Mouse (Mus musculus): Measurements from ENCODE around the gene Btnl10.

Btnl10 gene

DNA sequence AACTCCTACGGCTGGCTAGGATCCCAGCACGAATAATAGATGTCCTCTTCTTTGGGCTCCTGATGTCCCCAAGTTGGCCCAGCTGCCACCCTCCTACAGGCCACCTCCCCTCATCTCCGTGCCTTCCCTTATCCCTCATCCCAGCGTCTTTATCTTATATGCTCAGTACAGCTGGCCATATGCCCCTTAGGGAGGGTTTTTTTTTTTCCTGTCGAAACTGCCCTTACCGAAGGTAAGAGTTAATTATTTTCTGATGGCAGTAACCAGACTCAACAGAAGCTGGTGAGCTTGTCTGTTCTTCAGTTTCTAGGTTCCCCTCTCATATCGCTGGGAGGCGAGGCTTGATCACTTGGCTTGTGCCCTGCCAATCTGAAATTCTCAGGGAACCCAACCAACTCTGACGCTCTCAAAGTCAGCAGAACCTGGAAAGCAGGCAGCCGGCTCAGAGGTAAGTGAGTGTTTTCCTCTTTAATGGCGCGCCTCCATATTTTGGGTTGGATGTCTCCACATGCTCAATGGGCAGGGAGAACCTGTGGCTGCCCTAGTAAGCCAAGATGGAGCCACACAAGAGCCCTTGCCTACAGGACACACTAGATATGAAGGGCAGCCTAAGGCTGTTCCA, at the start of gene Btnl10:
Btnl10 (plus strand) TSS at position 164 of the 622 bp plus-strand sequence.
- DNase-seq, result peak; percentile 70

DNA sequence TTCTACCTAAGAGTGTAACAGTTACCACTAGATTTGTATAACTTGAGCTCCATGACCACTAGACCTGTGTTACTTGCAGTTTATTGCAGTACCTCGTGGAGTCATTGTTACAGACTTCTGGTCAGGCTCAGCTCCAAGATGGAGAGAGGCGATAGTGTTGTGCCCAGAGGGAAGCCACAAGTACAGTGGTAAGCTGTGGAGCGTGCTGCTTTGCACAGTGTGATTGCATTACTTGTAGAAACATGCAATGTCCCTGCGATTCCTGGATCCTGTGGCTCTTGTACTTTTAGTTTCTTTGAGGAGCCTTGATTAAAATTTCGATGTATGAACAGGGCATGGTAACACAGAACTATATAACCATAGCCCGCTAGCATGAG, 49.8 kb upstream of the Btnl10 start:
- DNase-seq, result peak; percentile 82

DNA sequence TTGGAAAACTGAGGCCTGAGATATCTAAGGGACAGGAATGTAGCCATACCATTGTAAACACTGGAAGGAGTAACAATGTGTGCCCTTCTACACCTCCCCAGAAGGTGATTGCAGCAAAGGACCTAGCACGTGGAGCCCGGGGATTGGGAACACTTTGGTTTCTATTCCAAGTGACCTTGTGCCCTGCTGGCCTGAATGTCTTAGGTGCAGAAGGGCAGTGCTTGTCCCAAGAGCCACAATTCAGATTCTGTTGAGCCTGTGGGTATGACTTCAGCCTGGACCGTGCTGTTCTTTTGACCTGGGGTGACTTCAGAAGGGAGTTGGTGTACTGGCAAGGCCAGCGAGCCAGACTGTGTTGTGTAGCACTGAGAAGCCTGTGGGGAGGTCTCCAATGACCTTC, 46.7 kb upstream of the Btnl10 start:
- peak; percentile 85 for DNase-seq

DNA sequence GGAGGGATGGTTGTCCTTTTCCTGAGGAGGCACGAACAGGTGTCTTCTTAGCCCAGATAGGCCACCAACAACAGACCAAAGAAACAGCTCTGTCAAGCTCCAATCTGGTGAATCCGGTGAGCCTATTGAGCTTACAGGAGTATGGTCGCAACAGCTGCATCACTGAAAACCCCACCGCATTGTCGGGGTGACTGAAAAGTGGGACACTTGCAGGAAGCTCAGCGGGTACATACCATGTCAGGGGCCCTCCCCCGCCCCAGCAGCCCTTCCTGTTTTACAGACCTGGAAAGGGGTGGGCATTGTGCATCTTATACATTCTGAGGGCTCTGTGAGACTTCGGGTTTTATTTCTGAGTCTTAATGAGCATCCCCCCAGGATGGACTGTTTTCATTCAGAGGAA, 34.0 kb upstream of the Btnl10 start:
- no peak for DNase-seq

DNA sequence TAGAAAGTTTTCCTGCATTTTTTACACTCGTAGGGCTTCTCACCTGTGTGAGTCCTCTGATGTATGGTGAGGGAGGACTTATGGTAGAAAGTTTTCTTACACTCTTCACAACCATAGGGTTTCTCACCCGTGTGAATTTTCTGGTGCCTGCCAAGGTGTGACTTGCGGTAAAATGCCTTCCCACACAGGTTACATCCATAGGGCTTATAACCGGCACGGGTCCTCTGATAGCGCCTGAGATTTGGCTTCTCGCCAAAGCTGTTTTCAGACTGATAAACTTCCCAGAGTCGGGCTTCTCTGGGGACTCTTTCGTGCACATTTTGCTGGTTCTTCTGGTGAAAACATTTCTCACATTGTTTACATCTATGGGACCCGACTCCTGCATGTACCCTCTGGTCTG, 27.2 kb upstream of the Btnl10 start:
- DNase-seq, result peak; percentile 64

DNA sequence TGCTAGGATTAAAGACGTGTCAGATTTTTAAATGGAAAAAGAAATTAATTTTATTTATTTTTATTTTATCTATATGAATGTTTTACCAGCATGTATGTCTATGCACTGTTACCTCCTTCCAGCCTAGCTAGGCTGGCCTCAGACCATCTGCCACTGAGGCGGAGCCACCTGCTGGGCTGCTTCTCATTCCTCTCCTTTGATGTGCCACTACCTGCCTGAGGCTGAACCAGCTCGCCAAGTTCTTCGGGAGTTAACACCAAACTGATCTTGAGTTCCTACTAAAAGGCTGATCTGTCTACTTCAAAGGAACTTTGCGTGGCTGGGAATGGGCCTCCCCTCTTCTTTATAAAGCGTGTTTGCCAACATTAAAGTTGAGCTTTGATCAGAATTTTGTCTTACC, 23.3 kb upstream of the Btnl10 start:
- DNase-seq, result peak; percentile 78

DNA sequence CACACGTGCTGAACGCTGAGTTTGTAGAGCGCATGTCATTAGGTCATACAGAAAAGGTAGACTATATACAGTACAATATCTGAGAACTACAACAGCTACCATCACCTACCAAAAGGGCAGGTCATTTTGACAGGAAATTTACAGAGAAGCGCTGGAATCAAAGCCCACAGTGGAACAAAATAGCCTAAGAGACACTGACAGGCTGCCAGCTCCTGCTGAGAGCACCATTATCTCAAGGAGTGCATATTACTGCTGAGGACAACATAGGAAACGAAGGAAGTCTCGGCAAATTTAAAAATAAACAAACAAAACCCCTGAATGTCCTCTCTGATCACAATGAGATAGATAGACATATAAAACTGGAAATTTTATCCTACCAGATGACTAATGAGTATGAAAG, 20.2 kb upstream of the Btnl10 start:
- DNase-seq, result peak; percentile 31

DNA sequence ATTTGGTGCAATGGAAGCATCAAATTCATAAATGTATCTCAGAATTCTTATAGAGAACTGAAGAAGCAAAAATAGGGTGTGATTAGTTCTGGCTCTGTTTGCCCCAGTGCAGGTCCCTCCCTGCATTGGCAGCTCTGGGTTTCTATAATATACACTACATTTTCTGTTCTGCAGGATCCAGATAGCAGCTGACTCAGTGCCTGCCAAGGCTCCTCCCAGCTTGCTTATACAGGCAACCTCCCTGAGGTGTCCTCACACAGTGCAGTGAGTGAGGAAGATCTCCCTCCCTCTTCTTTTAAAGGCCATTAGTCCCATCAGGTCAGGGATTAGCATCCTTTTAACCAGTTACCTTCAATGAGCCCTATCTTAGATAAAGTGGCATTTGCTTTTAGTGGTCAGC, 16.6 kb upstream of the Btnl10 start:
- DNase-seq, result no peak

DNA sequence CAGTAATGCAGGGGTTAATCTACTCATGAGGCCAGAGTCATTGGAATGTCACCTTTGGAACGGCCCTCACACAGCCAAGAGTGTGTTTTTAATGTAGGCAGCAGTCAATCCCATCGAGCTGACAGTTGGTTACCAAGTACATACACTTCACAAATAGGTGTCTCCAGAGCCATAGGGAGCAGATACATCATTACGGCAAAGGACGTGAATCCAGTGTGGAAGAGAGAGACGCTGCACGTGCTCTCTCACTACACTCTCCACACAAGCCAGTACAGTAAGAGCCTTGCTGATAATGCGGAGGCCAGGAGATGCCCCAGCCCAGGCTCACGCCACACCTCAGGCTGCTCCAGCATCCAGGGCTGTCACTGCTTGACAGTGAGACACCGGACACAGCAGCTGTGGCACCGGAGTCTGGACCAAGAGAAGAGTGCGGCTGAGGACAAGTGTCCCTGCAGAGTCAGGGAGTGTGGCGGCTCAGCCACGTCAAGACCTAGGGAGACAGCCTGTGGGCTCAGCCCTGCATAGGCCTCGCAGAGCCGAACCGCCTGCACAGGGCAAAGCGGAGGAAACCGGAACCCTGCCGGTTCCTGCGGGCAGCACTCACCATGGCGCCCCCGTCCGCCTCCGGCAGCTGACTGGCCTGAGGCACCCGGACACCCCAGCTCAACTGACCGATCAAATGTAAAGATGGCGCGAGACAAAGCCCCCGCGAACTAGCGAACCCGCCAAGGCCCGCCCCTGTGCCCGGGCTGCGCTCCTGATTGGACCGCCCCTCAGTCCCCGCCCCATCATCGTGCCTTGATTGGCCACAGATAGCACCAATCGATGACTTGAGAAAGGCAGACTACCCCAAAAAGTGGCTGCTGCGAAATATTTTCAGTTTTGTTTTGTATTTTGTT, 13.9 kb upstream of the Btnl10 start, which contains the start of gene Zfp39:
Zfp39 (minus strand) TSS at position 715 of the 899 bp plus-strand sequence.
- peak; percentile 100 for DNase-seq

DNA sequence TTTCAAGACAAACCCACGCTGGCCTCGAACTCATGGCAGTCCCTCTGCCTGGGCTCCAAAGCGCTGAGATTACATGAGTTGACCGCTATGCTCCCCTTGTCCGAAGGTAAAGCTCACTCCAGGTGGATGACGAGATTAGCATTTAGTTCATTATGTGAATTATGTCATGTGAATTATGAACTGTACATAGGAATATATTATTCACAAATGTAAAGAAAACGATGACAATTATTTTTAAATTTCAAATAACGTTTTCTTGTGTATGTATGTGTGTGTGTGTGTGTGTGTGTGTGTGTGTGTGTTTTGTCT, 13.3 kb upstream of the Btnl10 start:
- no peak for DNase-seq

DNA sequence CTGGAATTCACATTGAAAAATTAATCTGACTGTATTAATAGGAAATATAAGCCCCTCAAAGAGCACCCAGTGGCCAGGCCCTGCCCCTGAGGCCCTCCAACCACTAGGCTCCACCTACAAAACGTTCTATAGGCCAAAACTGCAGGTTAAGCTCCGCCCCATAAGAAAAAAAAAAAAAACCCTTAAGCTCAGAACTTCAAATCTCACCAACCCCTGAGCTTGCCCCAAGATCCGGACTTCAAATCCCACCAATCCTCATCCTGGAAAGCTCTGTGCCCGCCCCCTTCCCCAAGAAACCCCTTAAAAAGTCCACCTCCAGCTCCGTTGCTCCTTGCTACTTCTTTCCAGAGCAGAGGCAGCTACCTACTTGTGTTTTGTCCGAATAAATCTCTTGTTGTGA, 12.9 kb upstream of the Btnl10 start:
- DNase-seq, result peak; percentile 95

DNA sequence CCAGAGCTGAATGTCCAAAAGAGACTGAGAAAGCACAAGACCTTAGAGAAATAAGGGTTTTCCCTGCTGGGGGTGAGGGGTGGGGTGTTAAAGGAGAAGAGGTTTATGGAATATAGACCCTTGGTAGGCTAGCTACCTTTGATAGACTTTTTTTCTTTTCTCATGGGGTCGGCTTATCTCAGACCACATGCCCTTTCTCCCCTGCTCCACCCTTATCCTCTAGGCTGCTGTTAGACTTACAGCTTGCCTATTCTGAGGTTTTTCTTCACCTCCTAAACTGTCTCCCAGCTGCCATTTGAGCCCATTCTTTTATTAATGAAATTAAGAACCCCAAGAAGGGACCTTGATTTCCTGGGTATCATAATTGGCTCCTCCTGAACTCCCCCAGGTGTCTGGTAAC, 3.9 kb upstream of the Btnl10 start:
- DNase-seq, result no peak

DNA sequence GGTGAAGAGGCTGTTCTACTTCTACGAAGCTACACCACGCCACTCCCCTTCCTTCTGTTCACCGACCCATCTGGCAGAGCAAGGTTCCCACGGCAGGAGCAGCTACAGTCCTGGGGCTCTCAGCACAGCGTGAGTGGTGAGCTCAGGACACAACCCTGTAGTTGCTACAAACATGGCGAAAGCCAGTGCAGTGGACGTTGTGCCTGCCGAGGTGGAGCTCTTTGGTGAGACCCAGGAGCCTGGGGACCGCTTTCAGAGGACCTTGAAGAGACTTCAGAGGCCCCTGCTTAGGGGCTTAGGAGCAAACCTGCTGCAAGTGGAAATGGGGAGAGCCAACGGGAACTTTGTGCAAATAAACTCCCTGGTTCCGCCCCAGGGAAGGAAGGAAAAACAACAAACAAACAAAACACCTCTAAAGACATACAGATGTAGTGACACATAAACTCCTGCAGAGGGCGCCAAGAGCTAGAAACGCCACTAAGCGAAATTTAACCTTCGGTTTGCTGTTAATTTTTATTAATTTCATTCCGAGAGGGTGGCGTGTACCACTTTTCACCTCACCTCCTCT, 3.2 kb upstream of the Btnl10 start:
- DNase-seq, result no peak

DNA sequence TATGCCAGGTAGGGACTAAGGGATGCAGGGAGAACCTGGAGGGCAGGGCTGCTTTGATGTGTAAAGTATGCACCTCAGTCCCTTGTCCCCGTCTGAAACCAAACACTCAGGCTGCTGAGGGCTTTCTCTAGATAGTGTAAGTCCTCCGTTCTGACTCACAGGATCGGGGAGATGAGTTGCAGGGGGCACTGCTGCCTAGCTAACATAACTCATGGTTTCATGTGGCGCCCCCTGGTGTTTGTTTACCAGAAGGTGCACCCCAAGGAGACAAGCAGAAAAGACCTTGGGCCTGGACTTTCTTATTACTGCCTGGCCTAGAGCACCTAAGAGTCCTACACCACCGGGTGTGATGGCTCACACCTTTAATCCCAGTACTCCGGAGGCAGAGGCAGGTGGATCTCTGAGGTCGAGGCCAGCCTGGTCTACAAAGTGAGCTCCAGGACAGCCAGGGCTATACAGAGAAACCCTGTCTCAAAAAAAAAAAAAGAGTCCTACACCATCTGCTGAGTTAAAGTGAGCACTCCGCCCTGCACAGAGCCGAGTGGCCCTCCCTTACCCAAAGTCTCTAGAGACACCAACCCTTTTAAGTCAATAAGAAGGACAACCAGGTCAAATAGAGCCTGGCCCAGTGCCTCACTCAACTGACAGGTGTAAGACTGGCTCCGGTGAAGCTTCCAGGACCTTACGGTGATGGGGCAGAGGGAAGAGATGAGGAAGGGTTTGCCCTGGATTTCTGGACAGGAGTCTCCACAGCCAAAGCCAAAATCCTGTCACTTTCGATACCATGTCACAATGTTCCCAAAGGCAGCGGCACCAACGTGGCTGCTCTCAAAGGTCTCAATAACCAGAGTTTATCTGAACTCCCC, 596 bp upstream of the Btnl10 start:
- no peak for DNase-seq

DNA sequence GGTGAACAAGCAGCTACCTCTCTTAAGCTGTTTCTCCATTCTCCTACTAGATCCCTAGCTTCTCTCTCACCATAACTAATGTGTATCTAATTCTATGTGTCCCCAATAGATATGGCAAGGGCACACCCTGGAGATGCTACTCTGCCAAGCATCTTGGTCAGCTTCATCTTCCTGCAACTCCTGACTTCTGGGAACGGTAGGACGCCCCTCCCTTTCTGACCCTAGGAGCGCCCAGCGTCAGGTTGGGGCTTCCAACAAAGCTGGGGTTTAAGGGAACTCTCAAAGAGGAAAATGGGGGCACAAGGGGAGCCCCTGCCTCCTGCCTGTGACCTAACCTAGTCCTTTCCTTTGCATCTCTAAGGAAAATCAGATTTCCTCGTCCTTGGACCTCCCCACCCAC, 1.1 kb downstream of the Btnl10 start:
- no peak for DNase-seq

DNA sequence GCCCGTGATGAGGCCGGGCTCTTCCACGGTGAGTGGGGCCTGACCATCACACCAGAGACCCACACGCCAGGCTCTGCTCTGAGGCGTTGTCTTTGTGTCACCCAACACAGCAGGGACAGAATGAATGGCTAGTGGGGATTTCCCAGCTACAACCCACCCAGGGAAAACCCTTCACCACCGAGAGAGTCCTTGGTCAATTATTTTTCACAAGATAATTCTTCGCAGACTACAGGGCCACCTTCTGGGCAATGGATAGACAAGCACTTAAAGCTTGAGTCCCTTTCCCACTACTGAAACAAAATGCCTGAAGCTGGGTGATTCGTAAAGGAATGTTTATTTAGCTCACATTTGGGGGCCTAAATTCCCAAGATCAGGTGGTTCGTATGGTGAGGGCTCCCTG, 4.7 kb downstream of the Btnl10 start:
- no peak for DNase-seq

DNA sequence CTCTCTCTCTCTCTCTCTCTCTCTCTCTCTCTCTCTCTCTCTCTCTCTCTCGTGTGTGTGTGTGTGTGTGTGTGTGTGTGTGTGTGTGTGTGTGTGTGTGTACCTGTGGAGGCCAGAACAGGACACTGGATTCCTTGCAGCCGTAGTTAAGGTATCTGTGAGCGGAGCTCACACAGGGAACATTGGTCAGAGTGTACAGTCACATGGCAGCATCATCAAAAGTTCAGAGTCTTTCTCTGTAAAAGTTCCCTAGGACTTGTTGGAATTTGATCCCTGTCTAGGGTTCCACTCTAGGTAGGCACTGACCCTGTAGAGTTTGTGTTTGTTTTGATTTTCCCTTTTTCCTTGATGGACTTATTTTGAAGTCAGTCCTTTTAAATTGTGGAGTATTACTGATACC, 8.9 kb downstream of the Btnl10 start:
- DNase-seq, result no peak

DNA sequence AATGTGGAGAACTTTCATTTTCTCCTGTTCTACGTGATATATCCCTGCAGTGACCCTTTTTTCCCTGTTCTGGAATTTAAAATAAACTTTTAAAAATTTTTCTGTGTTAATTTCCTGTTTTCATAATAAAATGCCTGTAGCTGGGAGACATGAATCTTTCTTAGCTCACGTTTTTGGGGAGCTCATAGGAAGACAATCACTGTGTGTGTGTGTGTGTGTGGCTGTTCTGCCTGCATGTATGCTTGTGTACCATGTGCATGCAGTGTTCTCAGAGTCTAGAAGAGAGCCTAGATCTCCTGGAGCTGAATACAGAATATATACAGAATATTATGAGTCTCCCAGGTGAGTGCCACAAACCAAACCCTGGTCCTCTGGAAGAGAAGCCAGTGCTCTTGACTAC, 9.3 kb downstream of the Btnl10 start:
- no peak for DNase-seq

DNA sequence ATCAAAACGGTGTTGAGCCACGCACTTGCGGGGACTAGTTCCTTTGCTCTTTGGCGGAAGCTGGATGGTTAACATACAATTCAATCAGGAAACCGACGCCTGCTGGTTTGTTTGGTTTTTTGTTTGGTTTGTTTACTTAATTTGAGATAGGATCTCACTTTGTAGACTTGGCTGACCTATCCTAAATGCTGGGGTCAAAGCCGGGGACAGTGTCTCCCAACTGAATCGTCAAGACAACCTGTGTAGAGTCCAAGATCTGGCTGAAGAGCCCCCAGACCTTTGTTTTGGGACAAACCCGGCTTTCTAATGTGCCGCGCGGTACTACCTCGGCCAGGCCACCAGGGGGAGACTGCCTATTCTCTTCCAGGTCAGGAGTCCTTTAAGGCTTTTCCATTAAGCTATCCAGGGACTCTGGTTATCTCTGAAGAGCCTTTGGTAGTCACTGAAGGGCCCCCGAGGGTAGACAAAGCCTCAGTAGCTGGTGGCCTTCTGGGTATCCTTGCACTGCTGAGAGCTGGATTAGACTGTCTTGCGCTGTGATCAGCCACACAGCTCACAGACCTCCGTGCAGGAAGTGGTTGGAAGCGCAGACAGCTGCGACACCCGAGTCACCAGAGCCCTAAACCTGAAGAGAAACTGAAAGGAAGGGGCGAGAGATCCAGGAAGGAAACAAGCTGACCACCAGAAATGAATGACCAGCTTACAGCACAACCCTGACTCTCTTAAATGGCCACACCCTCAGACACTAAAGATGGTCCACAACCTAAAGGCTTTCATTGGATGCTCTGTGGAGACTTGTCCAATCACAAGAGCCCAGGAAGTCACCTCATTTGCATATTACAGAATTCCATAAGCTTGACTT, 10.3 kb downstream of the Btnl10 start:
- peak; percentile 97 for DNase-seq

DNA sequence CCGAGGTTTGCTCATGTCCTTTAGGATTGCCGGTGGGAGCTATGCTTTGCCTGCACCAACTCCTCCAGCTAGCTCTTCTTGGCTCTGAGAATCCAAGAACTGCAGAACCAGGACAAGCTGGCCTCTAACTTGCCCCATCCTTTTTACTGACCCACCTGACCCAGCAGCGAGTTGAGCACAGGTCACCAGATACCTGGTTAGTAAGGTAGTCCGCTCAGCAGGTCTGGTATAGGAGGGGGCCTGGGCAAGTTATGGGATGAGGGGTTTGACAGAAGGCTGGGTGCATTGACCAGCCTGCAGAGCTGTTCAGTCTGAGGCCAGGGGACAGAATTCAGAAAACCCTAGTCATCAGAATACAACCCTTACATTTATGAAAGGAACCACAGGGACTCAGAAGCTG, 11.3 kb downstream of the Btnl10 start:
- peak; percentile 91 for DNase-seq

DNA sequence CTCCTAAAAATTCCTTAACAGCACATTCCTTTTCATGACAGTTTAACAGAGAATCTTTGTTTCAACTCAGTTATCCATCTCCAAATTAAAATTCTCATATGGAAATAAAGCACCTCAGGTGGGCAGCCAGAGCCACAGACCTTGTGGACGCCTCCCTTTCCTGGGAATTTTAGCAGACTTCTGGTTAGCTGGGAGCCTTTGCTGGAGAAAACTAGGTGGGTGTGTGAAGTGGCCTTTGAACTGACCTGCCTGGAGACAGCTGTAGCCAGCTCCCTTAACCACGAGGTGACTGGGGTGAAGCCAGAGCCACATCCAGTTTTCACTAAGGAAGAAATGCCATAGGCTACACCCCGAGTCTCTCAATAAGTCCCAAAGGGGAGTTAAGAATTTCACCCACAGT, 11.9 kb downstream of the Btnl10 start:
- no peak for DNase-seq

DNA sequence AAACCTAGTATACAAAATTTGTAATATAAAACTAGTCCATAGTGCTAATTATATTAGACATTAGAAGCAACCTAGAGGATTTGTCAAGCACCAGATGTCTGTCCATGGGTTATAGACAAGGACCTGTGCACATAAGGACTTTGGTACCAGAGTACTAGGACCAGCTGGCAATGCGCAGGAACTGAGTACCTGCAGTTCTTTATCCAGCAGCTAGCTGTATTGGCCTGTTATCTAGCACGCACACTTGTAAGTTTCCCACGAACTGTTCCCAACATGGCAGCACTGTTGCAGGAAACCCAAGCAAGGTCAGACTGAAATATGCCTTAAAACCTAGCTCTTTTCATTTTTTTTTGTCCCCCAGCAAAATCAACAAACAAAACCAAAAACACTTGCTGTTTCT, 12.5 kb downstream of the Btnl10 start:
- DNase-seq, result no peak
